Mouse (Mus musculus): ENCODE results near the gene Spag16.
A peak's percentile ranks its signal among the peaks of the same experiment; 100 is the strongest.
"Not testable (repeated sequence)": the region's sequence is repeated elsewhere in the genome, so short reads cannot be mapped to it uniquely, and the experiment has no call there.

Gene Spag16

GRCm38 (mm10) chr1:69826806-69827703 is at the start of gene Spag16:
Gene Spag16, plus strand, starts transcription at chr1:69826970.
- peak; percentile 45; the same call in 1 of the 2 replicates for ATAC-seq (ENCODE audit: insufficient number of reproducible peaks, low FRiP score, low TSS enrichment)

- ATAC-seq (ENCODE audit: insufficient number of reproducible peaks, low FRiP score, low TSS enrichment) = no peak
Measured at GRCm38 (mm10) chr1:69785129-69785528, 41.6 kb upstream of the Spag16 start.

- no peak for ATAC-seq (ENCODE audit: insufficient number of reproducible peaks, low FRiP score, low TSS enrichment)
Measured at GRCm38 (mm10) chr1:69786716-69787115, 40.1 kb upstream of the Spag16 start.

- no peak for ATAC-seq (ENCODE audit: insufficient number of reproducible peaks, low FRiP score, low TSS enrichment)
Measured at GRCm38 (mm10) chr1:69787379-69787778, 39.4 kb upstream of the Spag16 start.

- ATAC-seq (ENCODE audit: insufficient number of reproducible peaks, low FRiP score, low TSS enrichment) = no peak
Measured at GRCm38 (mm10) chr1:69790337-69791250, 36.2 kb upstream of the Spag16 start.

- no peak for ATAC-seq (ENCODE audit: insufficient number of reproducible peaks, low FRiP score, low TSS enrichment)
Measured at GRCm38 (mm10) chr1:69798948-69799565, 27.7 kb upstream of the Spag16 start.

GRCm38 (mm10) chr1:69810161-69810560 is 16.6 kb upstream of the Spag16 start:
- no peak for ATAC-seq (ENCODE audit: insufficient number of reproducible peaks, low FRiP score, low TSS enrichment)

GRCm38 (mm10) chr1:69825635-69826034 is 1.1 kb upstream of the Spag16 start:
- not testable (repeated sequence) for ATAC-seq (ENCODE audit: insufficient number of reproducible peaks, low FRiP score, low TSS enrichment)

GRCm38 (mm10) chr1:69828872-69829479 is 2.2 kb downstream of the Spag16 start:
- no peak for ATAC-seq (ENCODE audit: insufficient number of reproducible peaks, low FRiP score, low TSS enrichment)

GRCm38 (mm10) chr1:69830586-69830985 is 3.8 kb downstream of the Spag16 start:
- ATAC-seq (ENCODE audit: insufficient number of reproducible peaks, low FRiP score, low TSS enrichment) = no peak

GRCm38 (mm10) chr1:69831002-69831401 is 4.2 kb downstream of the Spag16 start:
- no peak for ATAC-seq (ENCODE audit: insufficient number of reproducible peaks, low FRiP score, low TSS enrichment)

- not testable (repeated sequence) for ATAC-seq (ENCODE audit: insufficient number of reproducible peaks, low FRiP score, low TSS enrichment)
Measured at GRCm38 (mm10) chr1:69833476-69833875, 6.7 kb downstream of the Spag16 start.

- ATAC-seq (ENCODE audit: insufficient number of reproducible peaks, low FRiP score, low TSS enrichment) = no peak
Measured at GRCm38 (mm10) chr1:69853436-69853835, 26.7 kb downstream of the Spag16 start.

- no peak for ATAC-seq (ENCODE audit: insufficient number of reproducible peaks, low FRiP score, low TSS enrichment)
Measured at GRCm38 (mm10) chr1:69867776-69868175, 41.0 kb downstream of the Spag16 start.

- ATAC-seq (ENCODE audit: insufficient number of reproducible peaks, low FRiP score, low TSS enrichment) = no peak
Measured at GRCm38 (mm10) chr1:69956606-69957005, 129.8 kb downstream of the Spag16 start.

- no peak for ATAC-seq (ENCODE audit: insufficient number of reproducible peaks, low FRiP score, low TSS enrichment)
Measured at GRCm38 (mm10) chr1:69996874-69997273, 170.1 kb downstream of the Spag16 start.

GRCm38 (mm10) chr1:70012991-70013390 is 186.2 kb downstream of the Spag16 start:
- ATAC-seq (ENCODE audit: insufficient number of reproducible peaks, low FRiP score, low TSS enrichment) = no peak

- no peak for ATAC-seq (ENCODE audit: insufficient number of reproducible peaks, low FRiP score, low TSS enrichment)
Measured at GRCm38 (mm10) chr1:70037384-70037783, 210.6 kb downstream of the Spag16 start.

GRCm38 (mm10) chr1:70067404-70067803 is 240.6 kb downstream of the Spag16 start:
- ATAC-seq (ENCODE audit: insufficient number of reproducible peaks, low FRiP score, low TSS enrichment) = peak; percentile 49; the same call in 1 of the 2 replicates

- no peak for ATAC-seq (ENCODE audit: insufficient number of reproducible peaks, low FRiP score, low TSS enrichment)
Measured at GRCm38 (mm10) chr1:70073440-70073839, 246.7 kb downstream of the Spag16 start.

Data from cerebellum, adult (tissue).